Mouse (Mus musculus) hindbrain, embryonic 14.5 days (tissue): ENCODE measurements around the gene Ddc. TPM values are rescaled to one million over a fixed set of nuclear protein-coding genes. Genes with fewer than 3 reads are reported as not detected.

Experiments
- ATAC-seq: fragments of 200-750 bp; cut with Nextera tagmentation; 2 replicates; pipeline ENCODE4 v1.8.0; 2017; ENCODE audit warnings: moderate number of reproducible peaks, mild to moderate bottlenecking, moderate TSS enrichment, moderate library complexity; ENCODE audit not compliant: low FRiP score
- DNase-seq: peaks from one replicate; pipeline ENCODE4 v3.0.0-alpha.2; 2015; ENCODE audit warnings: low spot score
- H3K27ac ChIP-seq: fragments of 300-500 bp; sonication (generic); 2 replicates; pipeline ENCODE4 v1.5.1; 2014; ENCODE audit warnings: mild to moderate bottlenecking, moderate library complexity
- H3K27me3 ChIP-seq: fragments of 300-500 bp; sonication (generic); 2 replicates; pipeline ENCODE4 v1.6.1; 2014; ENCODE audit warnings: mild to moderate bottlenecking, low read length, mixed read lengths; ENCODE audit not compliant: control insufficient read depth, insufficient read depth
- H3K36me3 ChIP-seq: fragments of 300-500 bp; sonication (generic); replicated peaks from 2 replicates; pipeline ENCODE4 v1.6.1; 2014; ENCODE audit not compliant: control insufficient read depth, insufficient read depth
- H3K4me1 ChIP-seq: fragments of 300-500 bp; sonication (generic); replicated peaks from 2 replicates; pipeline ENCODE4 v1.6.1; 2014; ENCODE audit warnings: antibody characterized with exemption, low read length, mixed read lengths; ENCODE audit not compliant: control insufficient read depth, insufficient read depth
- H3K4me2 ChIP-seq: fragments of 300-500 bp; sonication (generic); replicated peaks from 2 replicates; pipeline ENCODE4 v1.6.1; 2014; ENCODE audit warnings: mild to moderate bottlenecking, moderate library complexity
- H3K4me3 ChIP-seq: fragments of 300-500 bp; sonication (generic); replicated peaks from 2 replicates; pipeline ENCODE4 v1.5.1; 2014; ENCODE audit warnings: mild to moderate bottlenecking, low read length
- H3K9ac ChIP-seq: fragments of 300-500 bp; sonication (generic); 2 replicates; pipeline ENCODE4 v1.6.1; 2014
- H3K9me3 ChIP-seq: fragments of 300-500 bp; sonication (generic); 2 replicates; pipeline ENCODE4 v1.6.1; 2016; ENCODE audit warnings: low read length; ENCODE audit not compliant: control insufficient read depth
- WGBS: fragments of 180-500 bp; shearing (Covaris S2); extraction: QIAGEN DNeasy Blood & Tissue Kit; methylation state at CpG from one replicate; pipeline ENCODE4 v1.1.7; 2014; 5-methylcytosine and 5-hydroxymethylcytosine counted together
- polyA plus RNA-seq: library from polyadenylated mRNA; unstranded; fragments of >200 nt; fragmentation: Nextera tagmentation; extraction: Ambion mirVana; gene quantifications from 2 replicates; pipeline ENCODE4 v1.2.1, GENCODE M21; 2014

Ddc gene
- polyA plus RNA-seq, 1 experiment from 2014 or later = 7.0 TPM

GRCm38 (mm10) chr11:11855685-11856131 is 42.2 kb downstream of the Ddc start:
- Histone ChIP-seq H3K9ac (no peak overlapping the region), H3K4me2 (peak overlapping the region; percentile 10; the same call in 1 of the 2 replicates), H3K4me1 (peaks cover 21% of the 10 kb centered on the region), H3K4me3 (no peak overlapping the region), H3K36me3 (no peaks in the 10 kb centered on the region), H3K9me3 (no peaks in the 10 kb centered on the region), H3K27me3 (no peaks in the 10 kb centered on the region), H3K27ac (peak overlapping the region; percentile 73)
- ATAC-seq (peak; percentile 46; the same call in 1 of the 2 replicates), DNase-seq (no peak)
- WGBS = 33% methylated on average over 11 of the region's 11 CpGs

DNA sequence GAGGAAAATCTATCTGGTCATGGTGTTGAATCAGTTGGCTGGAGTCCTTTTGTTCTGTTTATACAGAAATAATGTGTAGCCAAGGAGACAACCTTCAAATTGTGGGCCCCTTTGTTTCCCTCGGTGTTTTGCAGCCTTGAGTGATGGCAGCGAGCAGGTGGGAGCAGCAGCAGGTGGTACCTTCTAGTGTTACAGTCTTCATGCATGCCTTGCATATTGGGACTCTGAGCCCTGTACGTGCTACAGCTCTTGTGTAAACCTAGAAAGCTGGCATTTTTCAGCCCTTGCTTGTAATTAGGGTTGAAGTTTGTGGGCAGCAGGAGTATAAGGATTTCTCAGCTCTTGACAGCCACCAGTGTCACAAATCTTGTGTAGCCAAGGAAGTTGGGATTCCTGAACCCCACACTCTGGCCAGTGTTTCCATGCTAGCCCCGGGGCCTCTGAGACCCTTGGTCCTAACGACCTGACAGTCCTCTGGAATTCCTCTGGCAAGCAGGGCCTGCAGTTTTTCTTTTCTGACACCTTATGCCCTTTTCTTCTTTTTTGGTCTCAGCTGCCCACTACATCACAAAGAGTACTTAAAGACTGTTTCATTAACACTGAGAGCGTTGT is 42.8 kb downstream of the Ddc start:
- no peaks in the 10 kb centered on the region for H3K27me3 ChIP-seq
- DNase-seq = no peak
- no peak overlapping the region for H3K4me3 ChIP-seq
- H3K9me3 ChIP-seq = no peaks in the 10 kb centered on the region
- H3K4me1 ChIP-seq = peaks cover 21% of the 10 kb centered on the region
- H3K27ac ChIP-seq = peak overlapping the region; percentile 73; the same call in 1 of the 2 replicates
- peak; percentile 46; the same call in 1 of the 2 replicates for ATAC-seq
- H3K9ac ChIP-seq = no peak overlapping the region
- 19% methylated on average over 6 of the region's 6 CpGs for WGBS
- H3K4me2 ChIP-seq = no peak overlapping the region
- no peaks in the 10 kb centered on the region for H3K36me3 ChIP-seq

- H3K4me2 ChIP-seq = no peak overlapping the region
- WGBS = 51% methylated on average over 4 of the region's 4 CpGs
- peaks cover 21% of the 10 kb centered on the region for H3K4me1 ChIP-seq
- no peak for ATAC-seq
- no peak for DNase-seq
- no peak overlapping the region for H3K4me3 ChIP-seq
- no peak overlapping the region for H3K27ac ChIP-seq
- H3K9me3 ChIP-seq = no peaks in the 10 kb centered on the region
- H3K27me3 ChIP-seq = no peaks in the 10 kb centered on the region
- H3K9ac ChIP-seq = no peak overlapping the region
- H3K36me3 ChIP-seq = no peaks in the 10 kb centered on the region
These were observed 44.0 kb downstream of the Ddc start for GRCm38 (mm10) chr11:11853731-11854461.

DNA sequence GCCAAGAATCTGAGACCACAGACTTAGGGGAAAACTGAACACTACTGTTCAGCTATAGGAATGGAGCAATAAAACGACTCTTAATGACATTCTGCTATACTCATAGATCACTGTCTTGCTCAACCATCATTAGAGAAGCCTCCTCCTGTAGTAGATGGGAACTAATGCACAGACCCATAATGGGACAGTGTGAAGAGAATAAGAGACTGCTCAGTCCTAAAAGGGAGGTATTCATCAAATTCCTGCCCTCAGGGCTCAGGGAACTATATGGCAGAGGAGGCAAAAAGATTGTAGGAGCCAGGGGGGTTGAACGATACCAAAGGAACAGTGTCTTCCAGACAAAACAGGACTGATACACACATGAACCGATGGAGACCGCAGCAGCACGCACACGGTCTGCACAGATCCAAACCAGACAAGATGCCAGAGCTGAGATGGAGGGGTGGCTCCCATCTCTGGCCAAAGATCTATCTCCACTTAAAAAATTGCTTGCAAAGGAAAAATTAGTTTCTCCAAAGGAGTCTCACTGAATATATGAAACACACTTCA is 45.9 kb downstream of the Ddc start:
- no peak overlapping the region for H3K4me2 ChIP-seq
- no peaks in the 10 kb centered on the region for H3K27me3 ChIP-seq
- H3K27ac ChIP-seq = no peak overlapping the region
- H3K9ac ChIP-seq = no peak overlapping the region
- no peaks in the 10 kb centered on the region for H3K36me3 ChIP-seq
- H3K4me1 ChIP-seq = peaks cover 21% of the 10 kb centered on the region
- DNase-seq = no peak
- WGBS = 65% methylated on average over 6 of the region's 6 CpGs
- no peaks in the 10 kb centered on the region for H3K9me3 ChIP-seq
- no peak for ATAC-seq
- no peak overlapping the region for H3K4me3 ChIP-seq

DNA sequence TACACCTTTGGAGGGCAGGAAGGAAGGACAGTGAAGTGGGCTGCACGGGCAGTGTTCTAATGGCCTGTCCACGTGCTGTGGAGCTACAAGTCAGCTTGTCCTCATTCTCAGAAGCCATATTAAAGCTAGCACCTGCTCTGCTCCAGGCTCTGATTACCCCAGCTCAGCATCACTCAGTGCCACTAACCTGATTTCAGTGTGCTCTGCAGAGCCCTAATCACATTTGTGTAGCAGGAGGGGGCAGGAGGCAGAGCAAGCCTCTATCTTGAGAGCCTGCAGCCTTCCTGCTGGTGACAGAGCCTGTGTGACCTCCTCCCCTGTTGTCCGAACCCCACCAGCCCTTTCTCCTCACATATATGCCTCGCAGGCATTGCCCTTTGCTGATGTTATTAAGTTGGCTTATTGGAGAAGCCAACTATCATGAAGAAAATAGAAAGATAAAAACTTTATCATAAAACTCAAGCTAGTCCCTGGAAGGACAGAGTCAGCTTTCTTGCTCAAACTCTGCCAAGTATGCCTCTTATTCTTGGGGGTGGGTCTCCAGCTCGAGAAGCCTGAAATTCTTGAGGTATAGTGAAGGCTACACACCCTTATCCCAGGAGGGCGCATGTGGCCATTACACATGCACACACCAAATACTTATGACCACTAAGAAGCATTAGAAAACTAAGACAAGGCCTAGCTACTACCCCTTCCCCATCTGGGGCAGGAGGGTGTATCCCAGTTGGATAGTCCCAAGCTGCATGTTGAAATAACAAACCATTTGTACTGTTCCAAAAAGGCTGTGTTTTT is 47.3 kb downstream of the Ddc start:
- ATAC-seq (peak; percentile 32), DNase-seq (no peak)
- Histone ChIP-seq H3K4me3 (no peak overlapping the region), H3K27ac (peak overlapping the region; percentile 62), H3K9me3 (no peaks in the 10 kb centered on the region), H3K4me2 (no peak overlapping the region), H3K36me3 (no peaks in the 10 kb centered on the region), H3K4me1 (peaks cover 15% of the 10 kb centered on the region; the same call in 1 of the 2 replicates), H3K9ac (no peak overlapping the region), H3K27me3 (no peaks in the 10 kb centered on the region)
- WGBS = 74% methylated on average over 6 of the region's 6 CpGs

DNA sequence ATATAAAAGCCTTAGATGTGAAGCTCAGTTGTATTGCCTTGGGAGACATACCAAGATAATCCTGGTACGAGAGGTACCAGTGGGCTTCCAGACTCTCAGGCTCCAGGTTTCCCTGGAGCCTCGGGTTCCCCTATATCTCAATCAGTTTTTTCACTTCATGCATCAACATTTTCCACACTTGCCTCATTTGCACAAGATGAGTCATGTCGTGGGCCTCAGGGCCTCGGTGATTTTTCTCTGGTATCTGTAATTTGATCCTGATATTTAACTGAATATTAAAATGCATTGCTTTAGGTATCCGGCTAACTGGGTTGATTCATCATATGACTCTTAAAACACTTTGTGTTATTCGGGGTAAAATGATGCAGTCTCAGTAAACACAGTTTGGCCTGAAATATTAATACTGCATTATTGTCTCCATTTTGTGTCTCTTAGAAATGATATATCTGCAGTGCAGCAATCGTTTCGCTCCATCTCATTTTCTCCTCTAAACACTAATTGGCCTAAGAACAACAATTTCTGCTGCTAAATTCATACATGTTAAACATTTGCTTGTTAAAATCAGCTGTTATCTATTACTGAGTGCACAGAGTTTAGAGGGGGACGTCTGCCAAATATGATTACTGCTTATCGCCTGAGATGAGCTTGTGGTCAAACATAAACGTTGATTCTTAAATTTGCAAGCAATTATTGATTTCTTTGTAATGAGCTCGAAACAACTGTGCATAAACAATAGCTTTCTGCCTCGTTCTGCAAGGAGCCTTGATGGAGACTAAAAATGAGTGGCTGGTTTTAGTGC is 48.2 kb downstream of the Ddc start:
- no peaks in the 10 kb centered on the region for H3K27me3 ChIP-seq
- no peaks in the 10 kb centered on the region for H3K36me3 ChIP-seq
- peaks cover 7% of the 10 kb centered on the region; the same call in 1 of the 2 replicates for H3K4me1 ChIP-seq
- no peak overlapping the region for H3K4me3 ChIP-seq
- no peak for DNase-seq
- no peak overlapping the region for H3K9ac ChIP-seq
- no peaks in the 10 kb centered on the region for H3K9me3 ChIP-seq
- ATAC-seq = no peak
- peak overlapping the region; percentile 62 for H3K27ac ChIP-seq
- 54% methylated on average over 13 of the region's 13 CpGs for WGBS
- H3K4me2 ChIP-seq = no peak overlapping the region

- DNase-seq = no peak
- WGBS = 94% methylated on average over 4 of the region's 4 CpGs
These were observed 49.5 kb downstream of the Ddc start for GRCm38 (mm10) chr11:11848467-11848866.

GRCm38 (mm10) chr11:11845044-11845443 is 52.9 kb downstream of the Ddc start:
- Histone ChIP-seq H3K27ac (peak overlapping the region; percentile 47; the same call in 1 of the 2 replicates), H3K27me3 (no peaks in the 10 kb centered on the region), H3K4me3 (no peak overlapping the region), H3K9ac (no peak overlapping the region), H3K36me3 (no peaks in the 10 kb centered on the region), H3K4me1 (no peaks in the 10 kb centered on the region), H3K4me2 (no peak overlapping the region), H3K9me3 (no peaks in the 10 kb centered on the region)
- 53% methylated on average over 8 of the region's 8 CpGs for WGBS
- DNase-seq (no peak), ATAC-seq (no peak)

More at GRCm38 (mm10) chr11:11848467-11848866, 49.5 kb downstream of the Ddc start:
- Histone ChIP-seq H3K9me3 (no peaks in the 10 kb centered on the region), H3K4me1 (peaks cover 6% of the 10 kb centered on the region; the same call in 1 of the 2 replicates), H3K27me3 (no peaks in the 10 kb centered on the region), H3K9ac (no peak overlapping the region), H3K4me3 (no peak overlapping the region), H3K4me2 (no peak overlapping the region), H3K27ac (no peak overlapping the region), H3K36me3 (no peaks in the 10 kb centered on the region)
- ATAC-seq = no peak
